Mouse (Mus musculus): Measurements from ENCODE around the gene Olfr1359.
"Not testable (repeated sequence)": the region's sequence is repeated elsewhere in the genome, so short reads cannot be mapped to it uniquely, and the experiment has no call there.

DNA sequence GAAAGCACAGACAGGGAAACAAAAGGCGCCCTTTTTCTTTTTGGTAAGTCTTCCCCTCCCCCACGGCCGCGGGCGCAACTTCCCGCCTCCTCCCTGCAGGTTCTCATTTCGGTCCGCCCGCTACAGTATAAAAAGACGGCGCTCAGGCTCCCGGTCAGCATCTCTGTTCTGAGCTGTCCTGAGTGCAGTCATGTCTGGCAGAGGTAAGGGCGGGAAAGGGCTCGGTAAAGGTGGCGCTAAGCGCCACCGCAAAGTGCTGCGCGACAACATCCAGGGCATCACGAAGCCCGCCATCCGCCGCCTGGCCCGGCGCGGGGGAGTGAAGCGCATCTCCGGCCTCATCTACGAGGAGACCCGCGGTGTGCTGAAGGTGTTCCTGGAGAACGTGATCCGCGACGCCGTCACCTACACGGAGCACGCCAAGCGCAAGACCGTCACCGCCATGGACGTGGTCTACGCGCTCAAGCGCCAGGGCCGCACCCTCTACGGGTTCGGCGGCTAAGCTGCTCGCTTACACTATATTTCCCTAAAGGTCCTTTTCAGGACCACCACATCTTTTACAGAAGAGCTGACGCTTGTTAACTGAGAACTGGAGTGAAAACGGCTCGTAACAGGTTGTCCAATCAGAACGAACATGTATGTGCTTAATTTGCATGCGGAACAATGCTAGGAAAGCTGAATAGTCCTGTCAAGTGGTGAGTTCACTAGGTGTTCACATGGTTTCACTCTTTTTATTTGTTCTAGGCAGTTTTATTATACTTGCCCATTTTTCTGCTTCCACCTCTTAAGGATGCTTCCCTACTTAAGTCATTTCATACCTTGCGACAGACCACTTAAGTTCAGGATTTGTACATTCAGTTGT lies 37.2 kb downstream of the Olfr1359 start, which contains the start of gene Hist1h4j:
- not testable (repeated sequence) for TF ChIP-seq CTCF (IDR thresholded peaks at IDR 0.05; ENCODE audit: low read depth, low read length)
- TF ChIP-seq POLR2A (IDR thresholded peaks at IDR 0.05; ENCODE audit: extremely low read depth, insufficient read depth, low read length), result peak; percentile 70

Data from liver, adult 2 months (tissue).